Mouse (Mus musculus) CH12.LX (cell line): ENCODE measurements around the gene Il16. TPM values are rescaled to one million over a fixed set of nuclear protein-coding genes. Genes with fewer than 3 reads are reported as not detected.

Experiments
- DNase-seq: peaks from one replicate; pipeline ENCODE4 v3.0.0-alpha.2; 2013; ENCODE audit errors: extremely low read depth
- H3K27ac ChIP-seq: 2 replicates; pipeline ENCODE4 v1.5.1; 2012; ENCODE audit warnings: low read depth, mild to moderate bottlenecking, control low read depth, moderate library complexity; ENCODE audit not compliant: insufficient read depth
- H3K27me3 ChIP-seq: replicated peaks from 2 replicates; pipeline ENCODE3; 2012; ENCODE audit warnings: inconsistent platforms
- H3K36me3 ChIP-seq, 2 experiments: replicated peaks in 1 of 2; 2 replicates each; pipeline versions ENCODE3 to v1.6.1; 2012; ENCODE audit warnings: inconsistent platforms in 1 of 2, low read length in 1 of 2, mild to moderate bottlenecking in 1 of 2, mixed read lengths in 1 of 2, moderate library complexity in 1 of 2; ENCODE audit not compliant: control insufficient read depth in 1 of 2, insufficient read depth in 1 of 2
- H3K4me1 ChIP-seq, 2 experiments: 2 replicates each; pipeline ENCODE4 v1.6.1; 2012; ENCODE audit warnings: inconsistent platforms in 1 of 2, moderate library complexity in 1 of 2; ENCODE audit not compliant: insufficient read depth in 2 of 2, control insufficient read depth in 1 of 2
- H3K4me2 ChIP-seq: 2 replicates; pipeline ENCODE4 v1.6.1; 2012; ENCODE audit warnings: low read depth, mild to moderate bottlenecking, control low read depth; ENCODE audit not compliant: poor library complexity, insufficient read depth, severe bottlenecking
- H3K4me3 ChIP-seq, 3 experiments: fragments of 150-350 bp in 1 of 3; sonication (generic) in 1 of 3; replicated peaks in 1 of 3; 2 replicates each; pipeline versions ENCODE3 to v1.5.1; 2011 to 2012; ENCODE audit warnings: low read depth in 2 of 3, low read length in 2 of 3, mild to moderate bottlenecking in 2 of 3, moderate library complexity in 2 of 3, control low read depth in 1 of 3, improper control_type of control experiment in 1 of 3, inconsistent platforms in 1 of 3, mixed read lengths in 1 of 3; ENCODE audit not compliant: poor library complexity in 1 of 3
- H3K79me2 ChIP-seq: replicated peaks from 2 replicates; pipeline ENCODE4 v1.6.1; 2012; ENCODE audit warnings: mild to moderate bottlenecking, moderate library complexity; ENCODE audit not compliant: control insufficient read depth, poor library complexity, insufficient read depth, severe bottlenecking; ENCODE audit errors: extremely low read depth
- H3K9ac ChIP-seq: 2 replicates; pipeline ENCODE4 v1.6.1; 2012; ENCODE audit warnings: low read depth, mild to moderate bottlenecking, control low read depth, moderate library complexity; ENCODE audit not compliant: insufficient read depth
- H3K9me3 ChIP-seq: replicated peaks from 2 replicates; pipeline ENCODE3; 2012; ENCODE audit warnings: low read length, inconsistent platforms, mixed read lengths
- BHLHE40 ChIP-seq: IDR thresholded peaks from 2 replicates; pipeline ENCODE4 v1.6.1; 2011; ENCODE audit warnings: mild to moderate bottlenecking, low read depth, low read length, improper control_type of control experiment
- CHD2 ChIP-seq: IDR thresholded peaks from 2 replicates; pipeline ENCODE4 v1.6.1; 2011; ENCODE audit warnings: low read length, improper control_type of control experiment
- CTCF ChIP-seq, 2 experiments: IDR thresholded peaks in 1 of 2; conservative IDR thresholded peaks in 1 of 2; 2 replicates each; pipeline ENCODE4 v1.5.1; 2011 to 2012; ENCODE audit warnings: low read depth in 2 of 2, low read length in 2 of 2, improper control_type of control experiment in 1 of 2, inconsistent platforms in 1 of 2, mild to moderate bottlenecking in 1 of 2, moderate library complexity in 1 of 2
- ELF1 ChIP-seq: IDR thresholded peaks from 2 replicates; pipeline ENCODE4 v1.6.1; 2014; ENCODE audit warnings: low read depth, mild to moderate bottlenecking, inconsistent platforms, low read length, improper control_type of control experiment
- EP300 ChIP-seq: IDR thresholded peaks from 2 replicates; pipeline ENCODE4 v1.6.1; 2011; ENCODE audit warnings: low read length, improper control_type of control experiment
- ETS1 ChIP-seq: conservative IDR thresholded peaks from 2 replicates; pipeline ENCODE4 v1.6.1; 2012; ENCODE audit warnings: low read depth, mild to moderate bottlenecking, inconsistent platforms, low read length, improper control_type of control experiment, moderate library complexity
- HCFC1 ChIP-seq: IDR thresholded peaks from 2 replicates; pipeline ENCODE4 v1.6.1; 2012; ENCODE audit warnings: low read depth, mild to moderate bottlenecking, inconsistent platforms, low read length, improper control_type of control experiment
- IRF4 ChIP-seq: IDR thresholded peaks from 2 replicates; pipeline ENCODE4 v1.6.1; 2014; ENCODE audit warnings: low read depth, mild to moderate bottlenecking, inconsistent platforms, low read length, improper control_type of control experiment
- JUN ChIP-seq: IDR thresholded peaks from 2 replicates; pipeline ENCODE4 v1.6.1; 2011; ENCODE audit warnings: low read depth, mild to moderate bottlenecking, low read length, improper control_type of control experiment, moderate library complexity; ENCODE audit not compliant: insufficient read depth
- JUND ChIP-seq: conservative IDR thresholded peaks from 2 replicates; pipeline ENCODE4 v1.6.1; 2011; ENCODE audit warnings: low read depth, low read length, improper control_type of control experiment
- KAT2A ChIP-seq: IDR thresholded peaks from 2 replicates; pipeline ENCODE4 v1.6.1; 2012; ENCODE audit warnings: low read length, improper control_type of control experiment, inconsistent platforms; ENCODE audit not compliant: insufficient replicate concordance
- MAFK ChIP-seq: IDR thresholded peaks from 2 replicates; pipeline ENCODE4 v1.6.1; 2011; ENCODE audit warnings: low read length, improper control_type of control experiment; ENCODE audit not compliant: insufficient replicate concordance
- MAX ChIP-seq: IDR thresholded peaks from 2 replicates; pipeline ENCODE4 v1.6.1; 2011; ENCODE audit warnings: low read length, improper control_type of control experiment
- MAZ ChIP-seq: IDR thresholded peaks from 2 replicates; pipeline ENCODE4 v1.6.1; 2012; ENCODE audit warnings: low read depth, mild to moderate bottlenecking, inconsistent platforms, low read length, improper control_type of control experiment, moderate library complexity
- MXI1 ChIP-seq: IDR thresholded peaks from 2 replicates; pipeline ENCODE4 v1.6.1; 2011; ENCODE audit warnings: mild to moderate bottlenecking, low read depth, low read length, improper control_type of control experiment
- NELFE ChIP-seq: IDR thresholded peaks from 2 replicates; pipeline ENCODE4 v1.6.1; 2011; ENCODE audit warnings: low read depth, low read length, improper control_type of control experiment
- NRF1 ChIP-seq: IDR thresholded peaks from 2 replicates; pipeline ENCODE4 v1.6.1; 2014; ENCODE audit warnings: low read depth, mild to moderate bottlenecking, inconsistent platforms, low read length, improper control_type of control experiment, moderate library complexity
- RCOR1 ChIP-seq: conservative IDR thresholded peaks from 2 replicates; pipeline ENCODE4 v1.6.1; 2012; ENCODE audit warnings: low read depth, mild to moderate bottlenecking, inconsistent platforms, low read length, improper control_type of control experiment
- SMC3 ChIP-seq: IDR thresholded peaks from 2 replicates; pipeline ENCODE4 v1.6.1; 2011; ENCODE audit warnings: low read depth, low read length, improper control_type of control experiment
- TBP ChIP-seq: conservative IDR thresholded peaks from 2 replicates; pipeline ENCODE4 v1.6.1; 2011; ENCODE audit warnings: low read depth, low read length, improper control_type of control experiment
- TCF12 ChIP-seq: IDR thresholded peaks from 2 replicates; pipeline ENCODE4 v1.6.1; 2014; ENCODE audit warnings: low read depth, mild to moderate bottlenecking, inconsistent platforms, low read length, improper control_type of control experiment
- UBTF ChIP-seq: IDR thresholded peaks from 2 replicates; pipeline ENCODE4 v1.6.1; 2012; ENCODE audit warnings: low read depth, mild to moderate bottlenecking, inconsistent platforms, low read length, improper control_type of control experiment, moderate library complexity
- USF1 ChIP-seq: IDR thresholded peaks from 2 replicates; pipeline ENCODE4 v1.6.1; 2014; ENCODE audit warnings: low read depth, mild to moderate bottlenecking, inconsistent platforms, low read length, improper control_type of control experiment
- USF2 ChIP-seq: conservative IDR thresholded peaks from 2 replicates; pipeline ENCODE4 v1.6.1; 2011; ENCODE audit warnings: low read depth, low read length, improper control_type of control experiment
- ZC3H11A ChIP-seq: IDR thresholded peaks from 2 replicates; pipeline ENCODE4 v1.6.1; 2012; ENCODE audit warnings: low read depth, mild to moderate bottlenecking, inconsistent platforms, low read length, improper control_type of control experiment
- ZKSCAN1 ChIP-seq: IDR thresholded peaks from 2 replicates; pipeline ENCODE4 v1.6.1; 2012; ENCODE audit warnings: low read depth, inconsistent platforms, low read length, improper control_type of control experiment, borderline replicate concordance
- ZMIZ1 ChIP-seq: IDR thresholded peaks from 2 replicates; pipeline ENCODE4 v1.6.1; 2012; ENCODE audit warnings: low read depth, mild to moderate bottlenecking, inconsistent platforms, low read length, improper control_type of control experiment
- ZNF384 ChIP-seq: IDR thresholded peaks from 2 replicates; pipeline ENCODE4 v1.6.1; 2012; ENCODE audit warnings: low read depth, low read length, improper control_type of control experiment, inconsistent platforms
- dilution Hi-C: fragments of 300-500 bp; cut with MboI; formaldehyde crosslinking; loops from 2 replicates; pipeline ENCODE4 v1.14.3; 2020; ENCODE audit warnings: low sequenced_read_pairs; ENCODE audit not compliant: extremely low pct_unique_long_range_greater_than_20kb, extremely low pct_ligation_motif_present
- in situ Hi-C: fragments of 300-500 bp; cut with MboI; formaldehyde crosslinking; loops from 3 replicates; pipeline ENCODE4 v1.14.3; 2019; ENCODE audit warnings: low sequenced_read_pairs, low pct_ligation_motif_present, low pct_unique_long_range_greater_than_20kb, mixed read lengths
- polyA plus RNA-seq: library from polyadenylated mRNA; unstranded; fragments of >175 nt; gene quantifications from 2 replicates; pipeline ENCODE4 v1.2.1, GENCODE M21; 2012; ENCODE audit warnings: low read depth; ENCODE audit not compliant: insufficient read length
- total RNA-seq, 2 experiments: library from RNA; depleted of rRNA; stranded (reverse); fragments of 300-350 nt in 1 of 2; fragments of >200 nt in 1 of 2; gene quantifications; 2 replicates each; pipeline ENCODE4 v1.2.3; 2012 to 2014

Gene Il16
- total and polyA plus RNA-seq, 3 experiments: 39.8 to 62.1 (median 55.5) TPM

- Histone ChIP-seq H3K27me3 (no peaks in the 10 kb centered on the region), H3K9ac (no peak overlapping the region), H3K79me2 (no peaks in the 10 kb centered on the region), H3K36me3 (no peaks in the 10 kb centered on the region), H3K9me3 (no peaks in the 10 kb centered on the region), H3K4me3 (no peak overlapping the region), H3K4me2 (no peak overlapping the region), H3K4me1 (peaks cover 4 to 14% of the 10 kb centered on the region in 2 experiments; a peak in 3 of 4 replicates), H3K27ac (no peak overlapping the region)
- in situ Hi-C loops: no loop called here
- DNase-seq: no peak
- TF ChIP-seq NELFE (no peak), ELF1 (no peak), HCFC1 (no peak), TBP (no peak), USF1 (no peak), JUN (no peak), MXI1 (no peak), EP300 (no peak), UBTF (no peak), MAFK (no peak), ETS1 (no peak), ZMIZ1 (no peak), BHLHE40 (no peak), TCF12 (no peak), NRF1 (no peak), CTCF (conservative IDR thresholded peaks at IDR 0.05 in 1 of 2, IDR thresholded peaks at IDR 0.05 in 1 of 2; ENCODE audit: low read depth in 2 of 2, low read length in 2 of 2) (no peak), SMC3 (no peak), MAX (no peak), USF2 (no peak)
- dilution Hi-C loops: no loop called here
Measured at GRCm38 (mm10) chr7:83737914-83738490, 7.5 kb downstream of the Il16 start.

GRCm38 (mm10) chr7:83736341-83737115 lies 9.0 kb downstream of the Il16 start:
- TF ChIP-seq KAT2A (no peak), MAX (no peak), JUN (no peak), TBP (no peak), ZC3H11A (no peak), ETS1 (no peak), USF1 (no peak), MAZ (no peak), ZKSCAN1 (no peak), RCOR1 (no peak), NRF1 (no peak), IRF4 (no peak), ZNF384 (no peak), USF2 (no peak), SMC3 (no peak), MXI1 (no peak), ZMIZ1 (no peak), CHD2 (no peak), NELFE (no peak), JUND (no peak)
- H3K4me1 ChIP-seq: no peaks in the 10 kb centered on the region
- H3K27ac ChIP-seq: no peak overlapping the region
- no peaks in the 10 kb centered on the region for H3K9me3 ChIP-seq
- dilution Hi-C loops: no loop called here
- no peak overlapping the region for H3K4me2 ChIP-seq
- no peak overlapping the region for H3K9ac ChIP-seq
- H3K4me3 ChIP-seq: no peak overlapping the region
- no peaks in the 10 kb centered on the region for H3K36me3 ChIP-seq
- in situ Hi-C loops: no loop called here
- H3K27me3 ChIP-seq: no peaks in the 10 kb centered on the region
- DNase-seq: no peak
- H3K79me2 ChIP-seq: no peaks in the 10 kb centered on the region
